Mouse (Mus musculus): ENCODE data around the gene Sucnr1.
"Not testable (repeated sequence)": the region's sequence is repeated elsewhere in the genome, so short reads cannot be mapped to it uniquely, and the experiment has no call there.

Sucnr1 gene

GRCm38 (mm10) chr3:60081648-60082047 is at the start of gene Sucnr1:
Gene Sucnr1, plus strand, starts transcription at chr3:60081869.
- peak; percentile 12 for DNase-seq (ENCODE audit: low spot score)

GRCm38 (mm10) chr3:60046221-60046913 is 35.3 kb upstream of the Sucnr1 start:
- DNase-seq (ENCODE audit: low spot score), result no peak

DNA sequence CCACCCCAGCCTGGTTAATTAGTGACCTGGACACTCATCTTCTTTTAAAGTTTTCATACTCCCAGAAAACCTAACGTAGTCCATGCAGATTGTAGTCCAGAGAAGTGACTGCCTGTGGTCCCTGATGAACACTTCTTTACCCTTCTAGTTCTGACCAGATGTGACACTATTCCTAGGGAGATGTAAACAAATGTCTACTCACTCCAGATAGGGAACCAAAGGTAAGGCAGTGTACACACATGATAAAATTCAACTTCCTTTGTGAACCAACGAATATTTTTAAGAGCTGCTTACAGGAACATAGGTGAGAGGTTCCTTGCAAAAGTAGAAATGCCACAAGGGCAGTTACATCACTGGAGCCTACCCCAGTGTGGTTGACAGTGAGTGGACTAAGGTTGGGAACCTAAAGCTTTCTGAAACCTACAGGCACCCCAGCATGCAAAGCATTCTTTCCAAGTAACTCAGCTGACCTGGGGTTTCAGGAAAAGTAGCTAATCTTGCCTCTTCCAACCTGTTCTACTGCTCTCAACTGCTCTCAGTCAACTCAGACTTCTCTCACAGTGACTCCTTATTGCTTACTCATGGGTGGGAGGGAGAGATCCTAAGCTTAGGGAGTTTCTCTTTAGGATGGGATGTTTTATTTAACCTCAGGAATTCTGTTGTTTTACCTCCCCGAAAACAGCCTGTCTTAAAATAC is 28.3 kb upstream of the Sucnr1 start:
- no peak for DNase-seq (ENCODE audit: low spot score)

- DNase-seq (ENCODE audit: low spot score), result no peak
These were observed 27.7 kb upstream of the Sucnr1 start for GRCm38 (mm10) chr3:60053931-60054330.

- DNase-seq (ENCODE audit: low spot score), result peak; percentile 59
These were observed 25.2 kb upstream of the Sucnr1 start for GRCm38 (mm10) chr3:60056451-60056850.

DNA sequence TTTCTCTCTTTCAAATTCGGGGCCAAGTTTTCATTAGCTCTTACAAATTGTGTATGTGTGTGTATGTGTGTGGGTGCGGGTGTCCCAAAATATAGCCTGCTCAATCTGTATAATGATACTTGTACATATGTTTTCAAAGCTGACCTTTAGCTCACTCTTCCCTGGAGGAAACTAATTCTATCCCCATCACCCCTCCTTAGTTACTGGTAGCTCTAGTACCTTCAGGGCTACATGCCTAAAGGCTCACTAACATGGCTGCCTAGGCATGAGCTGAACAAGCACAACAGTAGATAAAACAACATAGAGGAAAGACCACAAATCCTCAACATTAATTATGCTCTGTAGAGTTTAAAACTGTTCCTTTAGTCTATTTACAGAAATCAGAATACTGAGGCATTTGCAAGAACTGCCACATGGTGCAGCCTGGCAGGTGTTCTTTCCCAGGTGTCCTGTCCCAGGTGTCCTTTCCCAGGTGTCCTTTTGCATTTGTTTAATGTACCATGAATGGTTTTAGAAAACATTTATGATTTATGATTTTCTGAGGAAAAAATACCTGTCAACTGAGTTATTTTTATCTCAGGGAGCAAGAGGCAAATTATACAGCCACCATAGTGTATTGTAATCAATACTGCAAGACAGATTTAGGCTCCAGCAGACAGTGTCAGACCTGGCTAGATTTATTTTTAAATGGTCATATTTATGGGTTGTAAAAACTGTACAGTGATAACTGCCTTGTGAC is 24.4 kb upstream of the Sucnr1 start:
- DNase-seq (ENCODE audit: low spot score), result no peak

GRCm38 (mm10) chr3:60057809-60058082 is 23.9 kb upstream of the Sucnr1 start:
- DNase-seq (ENCODE audit: low spot score), result no peak

DNA sequence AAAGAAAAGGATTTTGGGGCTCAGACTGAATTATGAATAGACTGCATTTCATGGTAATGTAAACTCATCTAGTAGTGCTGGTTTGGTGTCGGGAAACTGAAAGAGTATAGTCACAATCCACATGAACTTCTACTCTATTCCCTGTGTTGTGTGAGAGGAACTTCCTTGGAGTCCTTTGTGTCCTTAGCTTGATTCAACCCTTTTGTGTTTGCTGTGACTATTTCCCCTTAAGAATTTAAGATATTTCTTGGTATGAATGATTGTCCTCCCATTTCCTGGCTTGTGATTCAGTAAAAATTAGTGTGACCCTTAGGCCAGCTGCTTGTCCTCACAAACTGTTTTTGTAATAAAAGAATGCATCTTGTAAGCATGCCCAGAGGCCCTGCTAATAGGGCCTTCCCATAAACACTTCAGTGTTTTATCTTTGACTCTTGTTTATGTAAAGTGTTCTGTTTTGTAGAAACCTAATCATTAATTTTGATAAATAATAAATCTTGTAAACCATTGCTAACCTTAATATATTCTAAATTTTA is 2.7 kb upstream of the Sucnr1 start:
- no peak for DNase-seq (ENCODE audit: low spot score)

GRCm38 (mm10) chr3:60080572-60080971 is 1.1 kb upstream of the Sucnr1 start:
- no peak for DNase-seq (ENCODE audit: low spot score)

DNA sequence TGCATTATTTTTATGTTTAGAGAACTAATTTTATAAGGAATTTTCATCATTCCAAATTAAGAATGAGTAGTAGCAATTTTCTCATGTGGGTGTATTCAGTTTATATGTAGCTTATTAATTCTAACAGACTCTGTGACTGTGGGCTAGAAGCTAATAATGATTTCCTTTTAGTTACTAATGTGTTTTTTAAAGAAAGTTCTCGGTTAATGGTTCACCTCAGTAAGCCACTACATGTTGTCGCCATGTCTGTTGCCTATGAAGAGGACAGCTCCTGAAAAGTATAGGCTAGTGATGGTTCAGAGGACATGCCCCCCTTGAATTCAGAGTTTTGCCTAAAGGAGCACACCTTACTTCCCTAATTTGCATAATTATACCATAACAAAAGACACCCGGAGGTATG is 1.1 kb downstream of the Sucnr1 start:
- DNase-seq (ENCODE audit: low spot score), result no peak

GRCm38 (mm10) chr3:60085729-60086128 is 4.1 kb downstream of the Sucnr1 start:
- DNase-seq (ENCODE audit: low spot score), result no peak

DNA sequence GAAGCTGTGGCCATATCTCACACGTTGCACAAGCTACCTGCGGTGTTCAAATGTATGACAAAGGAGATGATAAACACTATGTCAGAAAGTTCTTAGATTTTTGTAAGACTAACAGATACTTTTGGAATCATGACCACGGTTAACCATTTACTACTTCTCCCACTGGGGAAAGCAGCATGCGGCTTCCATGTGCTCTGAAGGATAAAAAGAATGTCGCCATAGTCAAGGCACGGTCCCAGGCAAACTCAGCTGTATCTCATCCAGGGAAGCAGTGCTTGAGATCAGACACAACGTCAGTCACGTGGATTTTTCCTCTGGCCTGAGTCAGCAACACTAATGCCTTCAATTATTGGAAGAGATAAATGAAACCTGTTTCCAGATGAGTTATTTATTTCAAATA is 9.7 kb downstream of the Sucnr1 start:
- DNase-seq (ENCODE audit: low spot score), result no peak

- no peak for DNase-seq (ENCODE audit: low spot score)
These were observed 12.9 kb downstream of the Sucnr1 start for GRCm38 (mm10) chr3:60094386-60095156.

GRCm38 (mm10) chr3:60096941-60097340 is 15.3 kb downstream of the Sucnr1 start:
- DNase-seq (ENCODE audit: low spot score), result no peak

DNA sequence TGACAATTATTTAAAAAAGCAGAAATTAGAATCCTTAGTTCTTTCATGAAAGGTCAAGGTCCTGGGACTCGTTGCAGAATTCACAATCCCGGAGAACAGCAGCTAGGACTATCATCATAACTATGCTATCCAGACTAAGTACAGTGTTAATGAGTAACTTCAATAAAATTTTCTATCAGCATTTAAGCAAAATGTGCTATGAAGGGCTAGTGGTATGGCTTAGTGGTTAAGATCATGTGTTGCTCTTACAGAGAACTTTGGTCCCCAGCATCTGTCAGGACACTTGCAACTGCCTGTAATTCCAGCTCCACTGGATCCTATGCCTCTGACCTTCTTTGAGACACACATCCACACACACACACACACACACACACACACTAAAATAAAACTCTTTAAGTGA is 15.8 kb downstream of the Sucnr1 start:
- no peak for DNase-seq (ENCODE audit: low spot score)

GRCm38 (mm10) chr3:60098521-60098920 is 16.9 kb downstream of the Sucnr1 start:
- no peak for DNase-seq (ENCODE audit: low spot score)

DNA sequence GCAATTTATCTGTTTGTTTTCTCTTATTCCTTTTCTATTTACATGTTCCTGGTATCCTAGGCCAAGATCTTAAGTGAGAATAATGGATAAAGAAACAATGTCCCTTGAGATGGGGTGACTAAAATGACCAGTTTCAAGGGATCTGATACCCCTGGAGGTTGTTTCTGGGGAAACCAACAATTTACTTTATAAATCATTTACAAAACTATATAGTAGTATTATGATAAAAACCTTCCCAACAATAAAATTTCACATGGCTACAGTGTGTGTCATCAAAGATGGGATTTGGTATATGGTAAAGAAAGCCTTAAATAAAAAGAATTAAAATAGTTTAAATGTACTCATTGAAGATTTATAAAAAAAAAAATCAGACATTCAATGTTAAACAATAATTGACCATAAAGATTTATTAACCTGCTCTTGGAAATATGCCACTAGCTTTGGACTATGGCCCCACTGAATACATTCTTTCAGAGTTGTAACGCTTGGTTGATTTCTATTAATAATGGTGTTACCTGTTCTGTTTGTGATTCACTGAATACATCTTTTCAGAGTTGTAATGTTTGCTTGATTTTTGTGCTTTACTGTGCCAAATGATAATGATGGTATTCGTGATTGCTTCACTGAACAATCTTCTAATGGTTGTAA is 22.9 kb downstream of the Sucnr1 start:
- DNase-seq (ENCODE audit: low spot score), result no peak

- DNase-seq (ENCODE audit: low spot score), result not testable (repeated sequence)
These were observed 24.8 kb downstream of the Sucnr1 start for GRCm38 (mm10) chr3:60106446-60106845.

GRCm38 (mm10) chr3:60107736-60108135 is 26.1 kb downstream of the Sucnr1 start:
- no peak for DNase-seq (ENCODE audit: low spot score)

DNA sequence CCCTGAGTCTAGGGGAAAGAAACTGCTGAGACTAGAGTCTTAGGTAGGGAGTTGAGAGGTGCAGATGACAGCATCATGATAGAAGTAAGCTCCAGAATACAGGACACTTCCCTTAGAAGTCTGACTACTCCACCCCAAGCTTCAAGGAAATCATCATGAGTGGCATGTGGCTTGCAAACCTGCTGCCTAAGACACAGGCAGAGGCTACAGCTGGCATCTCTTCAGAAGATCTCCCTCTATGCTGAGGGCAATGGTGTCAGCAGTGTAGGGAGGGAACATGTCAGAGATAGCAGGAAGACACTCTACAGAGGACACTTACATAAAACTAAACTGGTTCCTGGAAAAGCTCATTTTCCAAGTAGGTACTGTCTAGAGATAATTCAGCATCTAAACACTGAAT is 27.1 kb downstream of the Sucnr1 start:
- no peak for DNase-seq (ENCODE audit: low spot score)

DNA sequence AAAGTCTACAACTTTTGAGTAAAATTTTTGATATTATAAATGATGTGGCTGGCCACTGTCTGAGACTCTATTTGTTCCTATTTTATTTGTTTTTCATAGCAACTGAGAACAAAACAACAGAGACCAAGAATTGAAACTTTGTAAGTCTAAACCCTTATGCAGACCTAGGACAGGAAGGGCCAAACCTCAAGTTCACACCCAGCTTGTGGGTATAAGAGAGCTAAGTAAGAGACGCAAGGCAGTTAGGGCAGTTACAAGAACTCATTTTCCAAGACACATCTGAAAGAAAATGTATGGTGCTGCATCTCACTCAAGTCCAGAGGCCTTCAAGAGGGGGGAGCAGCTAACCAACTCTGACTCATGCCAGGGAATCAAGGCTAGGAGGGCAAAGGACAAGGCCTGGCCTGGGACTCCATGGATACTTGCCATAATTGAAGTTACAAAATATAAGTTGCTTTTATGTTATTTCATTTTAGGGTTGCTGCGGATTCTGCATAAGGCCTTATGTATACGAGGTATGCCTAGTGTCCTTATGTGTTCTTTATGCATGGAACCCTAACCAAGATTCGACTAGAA is 29.6 kb downstream of the Sucnr1 start:
- DNase-seq (ENCODE audit: low spot score), result no peak
